Mouse (Mus musculus): ENCODE results near the gene Higd1a. TPM values are rescaled to one million over a fixed set of nuclear protein-coding genes. Genes with fewer than 3 reads are reported as not detected.

Gene Higd1a
- polyA plus RNA-seq, 1 experiment from 2014 or later: 146 TPM

GRCm38 (mm10) chr9:121896820-121897219 lies 38.7 kb upstream of the Higd1a start:
- H3K27ac ChIP-seq: no peak overlapping the region

GRCm38 (mm10) chr9:121895392-121895993 lies 37.3 kb upstream of the Higd1a start:
- H3K9ac ChIP-seq (replicated peaks): no peak overlapping the region
- WGBS: 81% methylated on average over 7 of the region's 7 CpGs
- H3K4me1 ChIP-seq (replicated peaks): no peaks in the 10 kb centered on the region
- H3K27ac ChIP-seq: no peak overlapping the region
- H3K36me3 ChIP-seq: no peaks in the 10 kb centered on the region
- no peak for ATAC-seq
- H3K4me2 ChIP-seq (replicated peaks): no peak overlapping the region
- no peaks in the 10 kb centered on the region for H3K27me3 ChIP-seq
- no peak overlapping the region for H3K4me3 ChIP-seq (replicated peaks)
- no peaks in the 10 kb centered on the region for H3K9me3 ChIP-seq

More at GRCm38 (mm10) chr9:121896820-121897219, 38.7 kb upstream of the Higd1a start:
- Histone ChIP-seq H3K4me3 (replicated peaks) (no peak overlapping the region), H3K4me2 (replicated peaks) (no peak overlapping the region), H3K36me3 (no peaks in the 10 kb centered on the region), H3K4me1 (replicated peaks) (no peaks in the 10 kb centered on the region), H3K27me3 (no peaks in the 10 kb centered on the region), H3K9me3 (no peaks in the 10 kb centered on the region), H3K9ac (replicated peaks) (no peak overlapping the region)
- no peak for ATAC-seq
- 94% methylated on average over 4 of the region's 4 CpGs for WGBS

GRCm38 (mm10) chr9:121894447-121894846 lies 36.3 kb upstream of the Higd1a start:
- Histone ChIP-seq H3K9me3 (no peaks in the 10 kb centered on the region), H3K4me1 (replicated peaks) (no peaks in the 10 kb centered on the region), H3K4me2 (replicated peaks) (no peak overlapping the region), H3K27me3 (no peaks in the 10 kb centered on the region), H3K27ac (no peak overlapping the region), H3K36me3 (no peaks in the 10 kb centered on the region), H3K4me3 (replicated peaks) (no peak overlapping the region), H3K9ac (replicated peaks) (no peak overlapping the region)
- no peak for ATAC-seq
- WGBS: 73% methylated on average over 7 of the region's 7 CpGs

- Histone ChIP-seq H3K9ac (replicated peaks) (no peak overlapping the region), H3K4me1 (replicated peaks) (no peaks in the 10 kb centered on the region), H3K4me3 (replicated peaks) (no peak overlapping the region), H3K36me3 (no peaks in the 10 kb centered on the region), H3K27ac (no peak overlapping the region), H3K27me3 (no peaks in the 10 kb centered on the region), H3K9me3 (no peaks in the 10 kb centered on the region), H3K4me2 (replicated peaks) (no peak overlapping the region)
- ATAC-seq: no peak
- WGBS: 87% methylated on average over 12 of the region's 12 CpGs
Measured at GRCm38 (mm10) chr9:121892057-121892687, 34.0 kb upstream of the Higd1a start.

GRCm38 (mm10) chr9:121891301-121891700 lies 33.1 kb upstream of the Higd1a start:
- no peak overlapping the region for H3K4me3 ChIP-seq (replicated peaks)
- no peaks in the 10 kb centered on the region for H3K36me3 ChIP-seq
- no peak overlapping the region for H3K9ac ChIP-seq (replicated peaks)
- H3K27me3 ChIP-seq: no peaks in the 10 kb centered on the region
- H3K4me2 ChIP-seq (replicated peaks): no peak overlapping the region
- WGBS: 89% methylated on average over 9 of the region's 9 CpGs
- no peak for ATAC-seq
- no peaks in the 10 kb centered on the region for H3K4me1 ChIP-seq (replicated peaks)
- H3K9me3 ChIP-seq: no peaks in the 10 kb centered on the region
- no peak overlapping the region for H3K27ac ChIP-seq

GRCm38 (mm10) chr9:121890441-121890941 lies 32.3 kb upstream of the Higd1a start:
- 46% methylated on average over 18 of the region's 18 CpGs for WGBS
- ATAC-seq: no peak
- Histone ChIP-seq H3K4me3 (replicated peaks) (no peak overlapping the region), H3K36me3 (no peaks in the 10 kb centered on the region), H3K9ac (replicated peaks) (no peak overlapping the region), H3K27ac (no peak overlapping the region), H3K4me2 (replicated peaks) (no peak overlapping the region), H3K4me1 (replicated peaks) (no peaks in the 10 kb centered on the region), H3K9me3 (no peaks in the 10 kb centered on the region), H3K27me3 (no peaks in the 10 kb centered on the region)

- Histone ChIP-seq H3K27ac (no peak overlapping the region), H3K4me2 (replicated peaks) (no peak overlapping the region), H3K4me3 (replicated peaks) (no peak overlapping the region), H3K4me1 (replicated peaks) (no peaks in the 10 kb centered on the region), H3K36me3 (no peaks in the 10 kb centered on the region), H3K27me3 (no peaks in the 10 kb centered on the region), H3K9ac (replicated peaks) (no peak overlapping the region), H3K9me3 (no peaks in the 10 kb centered on the region)
- WGBS: 79% methylated on average over 4 of the region's 4 CpGs
- ATAC-seq: no peak
Measured at GRCm38 (mm10) chr9:121889927-121890440, 31.8 kb upstream of the Higd1a start.

GRCm38 (mm10) chr9:121882015-121882457 lies 23.9 kb upstream of the Higd1a start:
- H3K9me3 ChIP-seq: no peaks in the 10 kb centered on the region
- H3K9ac ChIP-seq (replicated peaks): no peak overlapping the region
- no peaks in the 10 kb centered on the region for H3K36me3 ChIP-seq
- H3K27ac ChIP-seq: no peak overlapping the region
- ATAC-seq: no peak
- no peak overlapping the region for H3K4me3 ChIP-seq (replicated peaks)
- 81% methylated on average over 7 of the region's 7 CpGs for WGBS
- H3K27me3 ChIP-seq: 0 out of 2 replicates have a peak, but pooled peaks cover 4% of the 10 kb centered on the region
- H3K4me2 ChIP-seq (replicated peaks): no peak overlapping the region
- peaks cover 5% of the 10 kb centered on the region; the same call in 1 of the 2 replicates for H3K4me1 ChIP-seq (replicated peaks)

GRCm38 (mm10) chr9:121881301-121881700 lies 23.1 kb upstream of the Higd1a start:
- no peaks in the 10 kb centered on the region for H3K9me3 ChIP-seq
- ATAC-seq: no peak
- H3K27ac ChIP-seq: no peak overlapping the region
- H3K4me1 ChIP-seq (replicated peaks): peaks cover 5% of the 10 kb centered on the region; the same call in 1 of the 2 replicates
- 82% methylated on average over 6 of the region's 6 CpGs for WGBS
- H3K4me2 ChIP-seq (replicated peaks): no peak overlapping the region
- no peak overlapping the region for H3K9ac ChIP-seq (replicated peaks)
- no peaks in the 10 kb centered on the region for H3K36me3 ChIP-seq
- H3K27me3 ChIP-seq: 0 out of 2 replicates have a peak, but pooled peaks cover 4% of the 10 kb centered on the region
- H3K4me3 ChIP-seq (replicated peaks): no peak overlapping the region

GRCm38 (mm10) chr9:121880840-121881239 lies 22.7 kb upstream of the Higd1a start:
- no peaks in the 10 kb centered on the region for H3K9me3 ChIP-seq
- 23% methylated on average over 14 of the region's 14 CpGs for WGBS
- H3K27ac ChIP-seq: no peak overlapping the region
- H3K4me1 ChIP-seq (replicated peaks): peaks cover 5% of the 10 kb centered on the region; the same call in 1 of the 2 replicates
- 0 out of 2 replicates have a peak, but pooled peaks cover 4% of the 10 kb centered on the region for H3K27me3 ChIP-seq
- peak overlapping the region; percentile 36 for H3K4me2 ChIP-seq (replicated peaks)
- no peaks in the 10 kb centered on the region for H3K36me3 ChIP-seq
- no peak overlapping the region for H3K4me3 ChIP-seq (replicated peaks)
- no peak for ATAC-seq
- H3K9ac ChIP-seq (replicated peaks): no peak overlapping the region

GRCm38 (mm10) chr9:121877052-121877740 lies 19.0 kb upstream of the Higd1a start:
- Histone ChIP-seq H3K4me2 (replicated peaks) (no peak overlapping the region), H3K36me3 (no peaks in the 10 kb centered on the region), H3K9ac (replicated peaks) (no peak overlapping the region), H3K27me3 (0 out of 2 replicates have a peak, but pooled peaks cover 4% of the 10 kb centered on the region), H3K4me1 (replicated peaks) (peaks cover 5% of the 10 kb centered on the region; the same call in 1 of the 2 replicates), H3K27ac (no peak overlapping the region), H3K4me3 (replicated peaks) (no peak overlapping the region), H3K9me3 (no peaks in the 10 kb centered on the region)
- ATAC-seq: no peak
- 23% methylated on average over 3 of the region's 3 CpGs for WGBS

- no peaks in the 10 kb centered on the region for H3K36me3 ChIP-seq
- H3K27ac ChIP-seq: no peak overlapping the region
- ATAC-seq: no peak
- no peak overlapping the region for H3K9ac ChIP-seq (replicated peaks)
- H3K4me1 ChIP-seq (replicated peaks): no peaks in the 10 kb centered on the region
- no peaks in the 10 kb centered on the region for H3K9me3 ChIP-seq
- H3K27me3 ChIP-seq: 0 out of 2 replicates have a peak, but pooled peaks cover 3% of the 10 kb centered on the region
- H3K4me3 ChIP-seq (replicated peaks): no peak overlapping the region
- no peak overlapping the region for H3K4me2 ChIP-seq (replicated peaks)
Measured at GRCm38 (mm10) chr9:121873578-121873977, 15.4 kb upstream of the Higd1a start.

Data from midbrain, embryonic 13.5 days (tissue).